Mouse (Mus musculus) neural tube, embryonic 10.5 days (tissue): Measurements from ENCODE around the gene Eml6.
"Not testable (repeated sequence)": the region's sequence is repeated elsewhere in the genome, so short reads cannot be mapped to it uniquely, and the experiment has no call there.

Source experiments
- DNase-seq: peaks from one replicate; pipeline ENCODE4 v3.0.0-alpha.2; 2017; ENCODE audit warnings: low spot score; ENCODE audit errors: extremely low spot score

Gene Eml6

GRCm38 (mm10) chr11:29840606-29841227 lies 185.1 kb downstream of the Eml6 start:
- no peak for DNase-seq

- DNase-seq = no peak
Measured at GRCm38 (mm10) chr11:29839781-29840180, 186.1 kb downstream of the Eml6 start.

- no peak for DNase-seq
Measured at GRCm38 (mm10) chr11:29837066-29837465, 188.8 kb downstream of the Eml6 start.

GRCm38 (mm10) chr11:29827729-29828128 lies 198.1 kb downstream of the Eml6 start:
- DNase-seq = no peak

GRCm38 (mm10) chr11:29826001-29826400 lies 199.8 kb downstream of the Eml6 start:
- no peak for DNase-seq

- DNase-seq = not testable (repeated sequence)
Measured at GRCm38 (mm10) chr11:29825271-29825718, 200.5 kb downstream of the Eml6 start, which contains the start of gene 4931440F15Rik. TSS of gene 4931440F15Rik (minus strand) at chr11:29825668.

GRCm38 (mm10) chr11:29824474-29825270 lies 201.2 kb downstream of the Eml6 start:
- DNase-seq = not testable (repeated sequence)

- no peak for DNase-seq
Measured at GRCm38 (mm10) chr11:29823141-29823540, 202.7 kb downstream of the Eml6 start.

- no peak for DNase-seq
Measured at GRCm38 (mm10) chr11:29815670-29816069, 210.2 kb downstream of the Eml6 start.

GRCm38 (mm10) chr11:29815261-29815660 lies 210.6 kb downstream of the Eml6 start:
- DNase-seq = no peak

- no peak for DNase-seq
Measured at GRCm38 (mm10) chr11:29813267-29813666, 212.6 kb downstream of the Eml6 start.

- DNase-seq = no peak
Measured at GRCm38 (mm10) chr11:29812475-29812874, 213.4 kb downstream of the Eml6 start.

GRCm38 (mm10) chr11:29810324-29810723 lies 215.5 kb downstream of the Eml6 start:
- no peak for DNase-seq

- no peak for DNase-seq
Measured at GRCm38 (mm10) chr11:29808981-29809589, 216.7 kb downstream of the Eml6 start.

GRCm38 (mm10) chr11:29808173-29808980 lies 217.5 kb downstream of the Eml6 start:
- DNase-seq = no peak

GRCm38 (mm10) chr11:29807325-29807724 lies 218.5 kb downstream of the Eml6 start:
- DNase-seq = no peak

- no peak for DNase-seq
Measured at GRCm38 (mm10) chr11:29801432-29802427, 224.1 kb downstream of the Eml6 start.

- DNase-seq = no peak
Measured at GRCm38 (mm10) chr11:29799839-29800238, 226.0 kb downstream of the Eml6 start.

- no peak for DNase-seq
Measured at GRCm38 (mm10) chr11:29795106-29795505, 230.7 kb downstream of the Eml6 start.

GRCm38 (mm10) chr11:29794475-29794874 lies 231.4 kb downstream of the Eml6 start:
- no peak for DNase-seq
